Mouse (Mus musculus): Measurements from ENCODE around the gene Nt5c3.
"Not testable (repeated sequence)": the region's sequence is repeated elsewhere in the genome, so short reads cannot be mapped to it uniquely, and the experiment has no call there.

Nt5c3 gene

DNA sequence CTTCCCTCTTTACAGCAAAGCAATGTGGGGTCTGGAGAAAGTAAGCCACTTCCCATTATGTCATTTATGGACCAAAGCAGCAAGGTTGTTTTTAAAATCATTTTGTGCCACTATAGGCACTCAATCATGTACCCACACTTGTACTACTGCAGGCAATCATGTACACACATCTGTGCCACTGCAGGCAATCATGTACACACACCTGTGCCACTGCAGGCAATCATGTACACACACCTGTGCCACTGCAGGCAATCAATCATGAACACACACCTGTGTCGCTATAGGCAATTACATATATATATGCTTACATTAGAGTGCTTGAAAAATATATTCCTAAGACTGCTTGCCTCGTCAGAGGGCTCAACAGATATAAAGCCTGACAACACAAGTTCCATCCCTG, 18.8 kb downstream of the Nt5c3 start:
- no peak for DNase-seq (ENCODE audit: extremely low read depth, low read depth)

GRCm38 (mm10) chr6:56904330-56904729, 19.4 kb downstream of the Nt5c3 start:
- no peak for DNase-seq (ENCODE audit: extremely low read depth, low read depth)

GRCm38 (mm10) chr6:56903831-56904230, 19.9 kb downstream of the Nt5c3 start:
- no peak for DNase-seq (ENCODE audit: extremely low read depth, low read depth)

DNA sequence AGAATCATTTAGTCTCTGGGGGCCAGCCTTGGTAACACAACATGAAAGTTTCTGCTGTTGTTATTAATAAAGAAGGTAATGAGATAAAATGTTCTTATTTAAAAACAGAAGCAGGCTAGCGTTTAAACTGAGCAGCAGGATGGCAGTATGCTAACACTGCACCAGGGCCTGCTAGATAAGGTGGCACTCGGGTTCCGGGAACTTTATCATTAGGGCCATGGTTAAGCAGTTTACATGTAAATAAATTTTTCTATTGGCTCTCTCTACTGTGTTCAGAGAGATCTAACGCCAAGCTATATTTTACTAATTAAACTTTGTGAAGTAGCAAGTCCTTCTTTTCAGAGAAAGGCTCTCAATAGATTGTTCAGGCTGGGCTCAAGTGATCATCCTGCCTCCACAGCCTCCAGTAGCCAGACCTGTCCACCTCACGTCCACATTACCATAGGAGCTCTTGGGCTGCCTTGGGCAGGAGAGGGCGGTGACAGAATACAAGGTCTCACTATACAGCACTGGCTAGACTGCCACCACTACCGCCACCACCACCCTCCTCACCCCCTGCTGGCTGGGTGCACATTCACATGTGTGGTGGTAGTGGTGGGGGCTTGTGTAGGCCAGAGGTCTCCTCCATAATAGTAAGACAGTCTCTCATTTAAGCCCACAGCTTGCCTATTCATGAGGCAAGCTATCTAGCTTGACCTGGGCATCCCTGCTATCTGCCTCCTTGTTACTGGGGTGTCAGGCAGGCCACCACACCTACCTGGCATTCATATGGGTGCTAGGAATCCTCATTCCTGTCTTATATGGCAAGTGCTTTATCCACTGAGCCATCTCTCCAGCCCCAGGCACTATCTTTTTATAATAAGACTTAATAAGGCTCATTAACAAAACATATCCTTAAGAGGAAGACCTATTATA, 20.9 kb downstream of the Nt5c3 start:
- peak; percentile 86 for DNase-seq (ENCODE audit: extremely low read depth, low read depth)

GRCm38 (mm10) chr6:56901824-56902386, 21.8 kb downstream of the Nt5c3 start:
- peak; percentile 84 for DNase-seq (ENCODE audit: extremely low read depth, low read depth)

DNA sequence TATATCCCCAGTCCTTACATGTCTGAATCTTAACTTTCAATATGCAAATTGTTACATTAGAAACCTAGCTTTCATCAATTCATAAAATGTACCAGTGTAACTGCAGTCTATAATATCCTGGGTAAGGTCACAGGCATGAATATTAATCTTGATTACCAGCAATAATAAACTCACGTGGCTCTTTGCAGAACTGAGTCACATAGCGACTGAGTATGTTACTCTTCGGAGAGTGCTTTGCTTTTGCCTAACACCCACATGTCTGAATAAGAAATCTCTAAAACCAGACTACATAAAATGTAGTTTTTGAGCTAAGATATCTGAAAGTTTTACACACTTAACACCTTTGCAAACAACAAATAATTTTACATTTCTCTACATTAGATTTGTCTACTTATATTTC, 22.4 kb downstream of the Nt5c3 start:
- DNase-seq (ENCODE audit: extremely low read depth, low read depth): no peak

- DNase-seq (ENCODE audit: extremely low read depth, low read depth): no peak
Measured at GRCm38 (mm10) chr6:56899601-56900000, 24.1 kb downstream of the Nt5c3 start.

- no peak for DNase-seq (ENCODE audit: extremely low read depth, low read depth)
Measured at GRCm38 (mm10) chr6:56890762-56891161, 33.0 kb downstream of the Nt5c3 start.

GRCm38 (mm10) chr6:56888561-56888960, 35.2 kb downstream of the Nt5c3 start:
- no peak for DNase-seq (ENCODE audit: extremely low read depth, low read depth)

DNA sequence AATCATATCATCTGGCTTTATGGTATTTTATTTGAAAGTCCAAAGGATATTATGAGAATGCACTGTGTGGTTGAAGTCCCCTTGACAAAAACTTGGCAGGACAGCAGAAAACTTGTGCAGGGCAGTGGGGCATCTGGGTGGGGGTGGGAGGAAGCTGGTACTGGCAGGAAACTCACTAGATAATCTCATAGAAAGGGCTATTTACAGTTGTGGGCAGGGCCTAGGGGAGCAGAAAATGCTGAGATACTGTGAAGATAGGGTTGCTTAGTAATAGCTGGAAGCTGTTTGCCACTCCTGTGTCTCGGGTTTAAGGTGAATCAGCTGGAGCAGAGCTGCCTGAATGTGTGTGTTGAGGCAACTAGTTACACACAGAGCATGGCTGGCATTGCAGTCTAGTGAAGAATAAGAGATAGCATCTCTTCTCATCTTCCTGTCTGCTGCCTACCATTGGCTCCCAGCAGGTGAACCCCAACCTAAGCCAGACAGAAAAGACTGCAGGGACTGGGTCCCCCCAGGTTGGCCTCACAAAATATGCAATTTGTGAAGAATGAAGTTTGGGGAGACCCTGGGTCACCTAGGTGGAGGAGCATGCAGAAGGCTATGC, 44.3 kb downstream of the Nt5c3 start:
- no peak for DNase-seq (ENCODE audit: extremely low read depth, low read depth)

DNA sequence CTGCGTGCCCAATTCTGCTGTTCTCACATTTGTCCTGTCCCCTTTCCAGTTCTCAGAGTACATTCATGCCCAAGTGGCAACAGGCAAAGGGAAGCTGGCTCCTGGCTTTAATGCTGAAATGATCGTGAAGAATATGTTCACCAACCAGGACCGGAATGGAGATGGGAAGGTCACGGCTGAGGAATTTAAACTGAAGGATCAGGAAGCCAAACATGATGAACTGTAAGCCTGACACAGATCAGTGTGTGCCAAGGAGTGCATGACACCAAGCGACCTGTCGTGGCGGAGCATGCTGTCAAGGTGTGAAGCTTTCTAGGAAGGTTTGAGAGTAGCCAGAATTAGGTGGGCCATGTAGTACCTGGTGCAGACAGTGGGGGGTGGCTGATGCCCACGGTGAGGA, 45.7 kb downstream of the Nt5c3 start:
- no peak for DNase-seq (ENCODE audit: extremely low read depth, low read depth)

DNA sequence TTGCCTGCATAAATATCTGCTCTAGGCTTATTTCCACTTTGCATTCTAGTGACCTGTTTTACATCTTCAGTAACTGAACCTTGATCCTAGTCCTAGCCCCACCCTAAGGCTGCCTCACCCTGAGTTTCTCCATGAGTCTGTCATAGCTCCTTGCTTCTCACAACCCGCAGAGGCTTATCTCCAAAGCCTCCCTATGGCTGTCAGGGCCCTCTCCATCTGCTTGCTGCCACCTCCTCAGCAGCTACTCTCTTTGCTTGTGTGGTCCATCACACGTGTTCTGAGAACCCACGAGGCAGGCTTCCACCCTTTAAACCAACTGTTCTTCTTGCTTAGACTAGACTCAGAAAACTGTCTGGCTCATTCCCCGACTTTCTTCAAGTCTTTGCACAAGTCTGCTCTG, 46.9 kb downstream of the Nt5c3 start:
- DNase-seq (ENCODE audit: extremely low read depth, low read depth): no peak

GRCm38 (mm10) chr6:56870027-56870426, 53.7 kb downstream of the Nt5c3 start:
- DNase-seq (ENCODE audit: extremely low read depth, low read depth): peak; percentile 74

DNA sequence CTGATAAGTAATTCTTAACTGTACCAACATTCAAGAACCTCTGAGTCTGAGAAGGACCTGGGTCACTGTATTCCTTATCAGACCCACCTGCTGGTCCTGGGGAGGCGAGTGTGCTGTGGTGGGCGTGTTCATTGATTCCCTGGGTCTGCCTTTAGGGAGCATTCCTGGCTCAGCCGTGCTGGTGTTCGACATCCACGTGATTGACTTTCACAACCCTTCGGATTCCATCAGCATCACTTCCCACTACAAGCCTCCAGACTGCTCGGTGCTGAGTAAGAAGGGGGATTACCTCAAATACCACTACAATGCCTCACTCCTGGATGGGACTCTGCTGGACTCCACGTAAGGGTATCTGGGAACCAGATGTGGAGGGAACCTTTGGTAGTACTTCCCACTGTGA, 55.2 kb downstream of the Nt5c3 start:
- DNase-seq (ENCODE audit: extremely low read depth, low read depth): no peak

DNA sequence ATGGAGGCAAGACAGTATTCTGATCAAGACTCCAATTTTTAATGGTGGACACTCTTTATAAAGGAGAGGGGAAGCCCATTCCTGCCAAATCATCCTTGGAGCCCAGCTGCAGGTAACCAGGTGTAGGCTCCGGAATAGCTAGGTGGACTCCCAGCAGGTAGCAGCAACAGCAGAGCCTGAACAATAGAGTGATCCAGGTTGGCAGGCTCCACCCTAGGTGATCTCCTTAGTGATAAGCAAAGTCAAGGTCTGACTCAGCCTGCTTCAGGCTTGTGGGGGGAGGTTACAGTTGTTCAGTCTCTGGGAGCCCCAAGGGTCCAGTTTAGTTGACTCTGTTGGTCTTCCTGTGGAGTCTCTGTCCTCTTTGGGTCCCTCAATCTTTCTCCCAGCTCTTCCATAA, 56.8 kb downstream of the Nt5c3 start:
- not testable (repeated sequence) for DNase-seq (ENCODE audit: extremely low read depth, low read depth)

- no peak for DNase-seq (ENCODE audit: extremely low read depth, low read depth)
Measured at GRCm38 (mm10) chr6:56860205-56860848, 63.4 kb downstream of the Nt5c3 start.

DNA sequence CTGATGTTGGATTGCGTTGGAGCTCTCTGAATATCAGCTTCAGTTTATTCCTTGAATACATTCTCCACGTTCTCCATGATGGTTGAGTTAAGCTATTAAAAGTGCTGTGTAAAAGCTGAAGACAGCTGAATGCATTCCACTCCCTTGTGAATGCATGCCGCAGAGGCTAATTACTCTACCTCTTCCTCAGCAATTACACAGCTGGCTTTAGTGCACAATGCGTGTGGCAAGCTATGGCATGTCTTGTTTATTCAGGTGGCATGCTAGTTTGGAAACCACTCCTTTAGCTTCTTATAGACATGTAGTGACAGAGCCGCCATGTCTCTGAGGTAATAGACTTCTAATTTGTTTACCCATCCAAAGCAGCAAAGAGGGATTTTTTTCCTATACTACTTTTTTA, 67.0 kb downstream of the Nt5c3 start:
- DNase-seq (ENCODE audit: extremely low read depth, low read depth): no peak

GRCm38 (mm10) chr6:56854803-56855202, 68.9 kb downstream of the Nt5c3 start:
- DNase-seq (ENCODE audit: extremely low read depth, low read depth): no peak

DNA sequence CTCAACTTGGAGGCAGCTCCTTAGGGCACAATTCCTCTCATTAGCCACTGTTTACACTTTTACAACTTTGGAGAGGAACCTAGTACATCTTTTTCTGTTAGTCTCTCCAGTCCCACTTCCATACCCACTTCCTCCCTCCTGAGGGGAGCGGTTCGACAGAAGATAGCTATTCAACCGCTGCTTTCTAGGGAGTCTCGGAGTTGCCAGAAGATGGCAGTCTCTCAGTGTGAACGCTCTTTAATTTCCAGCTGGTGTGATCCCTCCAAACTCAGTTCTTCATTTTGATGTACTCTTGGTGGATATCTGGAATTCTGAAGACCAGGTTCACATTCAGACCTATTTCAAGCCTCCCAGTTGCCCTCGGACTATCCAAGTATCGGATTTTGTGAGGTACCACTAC, 73.4 kb downstream of the Nt5c3 start:
- no peak for DNase-seq (ENCODE audit: extremely low read depth, low read depth)

DNA sequence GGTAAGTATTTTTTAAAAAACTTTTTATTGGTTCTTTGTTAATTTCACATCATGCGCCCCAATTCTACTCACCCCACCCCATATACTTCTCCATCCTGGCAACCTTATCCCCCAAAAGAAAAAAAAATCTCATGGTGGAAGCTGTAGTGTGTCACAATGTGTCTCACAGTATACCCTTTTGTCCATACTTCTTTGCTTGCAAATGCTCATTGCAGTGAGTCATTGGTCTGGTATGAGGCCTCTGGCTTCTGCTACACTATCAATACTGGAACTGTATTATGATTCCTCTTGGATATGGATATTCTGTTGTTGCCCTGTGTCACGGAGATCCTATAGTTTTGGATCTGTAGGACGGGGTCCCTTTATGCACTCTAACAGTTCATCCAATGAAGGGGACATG, 74.8 kb downstream of the Nt5c3 start:
- no peak for DNase-seq (ENCODE audit: extremely low read depth, low read depth)

DNA sequence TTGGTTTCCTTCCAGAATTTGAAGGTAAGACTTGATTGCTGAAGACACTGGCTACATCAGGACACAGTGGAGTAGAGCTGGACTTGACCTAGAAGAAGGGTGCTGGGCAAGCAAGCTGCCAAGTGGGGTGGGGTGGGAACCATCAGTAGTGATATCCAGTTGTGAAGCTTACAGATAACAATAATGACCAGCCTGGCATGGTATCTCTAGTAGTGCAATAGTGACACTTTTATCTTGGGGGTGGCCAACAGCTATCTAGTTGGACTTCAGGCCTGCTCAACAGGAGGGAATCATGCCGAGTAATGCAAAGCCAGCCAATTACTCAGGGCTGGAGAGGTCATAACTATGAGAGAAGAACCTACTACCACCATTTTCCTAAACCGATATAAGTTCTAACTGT, 79.4 kb downstream of the Nt5c3 start:
- DNase-seq (ENCODE audit: extremely low read depth, low read depth): no peak

GRCm38 (mm10) chr6:56843229-56843628, 80.5 kb downstream of the Nt5c3 start:
- DNase-seq (ENCODE audit: extremely low read depth, low read depth): no peak

Data from MEL-GATA-1-ER (cell line).